Mouse (Mus musculus) Muller cell, postnatal 12 days (primary cell): ENCODE results near the gene Zfp511.

ENCODE experiments used
- DNase-seq: peaks from one replicate; pipeline ENCODE4 v3.0.0-alpha.2; 2015; ENCODE audit errors: inconsistent ontology term

Zfp511 gene

DNA sequence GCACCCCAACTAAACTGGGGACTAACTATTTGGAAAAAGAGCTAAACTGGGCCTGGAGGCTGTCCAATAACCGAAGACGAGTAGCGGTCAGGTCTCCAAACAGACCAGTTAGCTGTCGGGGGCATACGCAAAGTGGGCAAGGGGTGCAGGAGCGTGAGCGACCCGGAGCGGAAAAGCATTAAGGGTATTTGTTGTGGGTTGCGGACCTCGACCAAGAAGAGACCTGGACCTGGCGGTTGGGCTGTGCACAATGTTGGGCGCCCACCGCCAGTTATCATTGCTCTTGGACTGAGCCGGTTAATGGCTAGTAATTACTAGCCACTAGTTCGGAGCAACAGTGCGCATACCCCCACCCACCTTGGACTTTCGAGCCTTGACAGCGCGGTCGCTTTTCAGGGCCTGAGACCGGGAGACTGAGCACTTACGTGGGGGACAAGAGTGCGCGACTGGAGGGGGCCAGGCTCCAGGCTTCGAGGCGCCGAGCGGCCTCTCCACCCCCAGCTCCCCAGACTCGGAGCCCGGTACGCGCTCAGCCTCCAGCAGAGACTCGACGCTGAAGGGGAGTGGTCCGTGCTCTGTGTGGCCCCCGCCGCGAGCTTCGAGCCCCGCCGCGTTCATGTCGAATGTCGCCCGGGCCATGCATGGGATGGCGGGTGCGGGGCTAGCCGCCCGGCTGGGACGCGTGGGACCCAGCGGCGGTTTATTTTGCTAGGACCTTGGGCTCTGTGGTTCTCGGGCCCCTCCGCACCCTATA, 12.3 kb downstream of the Zfp511 start, which contains the start of gene Msx3:
Msx3 (minus strand) TSS at position 729 of the 754 bp plus-strand sequence.
- DNase-seq = no peak

DNA sequence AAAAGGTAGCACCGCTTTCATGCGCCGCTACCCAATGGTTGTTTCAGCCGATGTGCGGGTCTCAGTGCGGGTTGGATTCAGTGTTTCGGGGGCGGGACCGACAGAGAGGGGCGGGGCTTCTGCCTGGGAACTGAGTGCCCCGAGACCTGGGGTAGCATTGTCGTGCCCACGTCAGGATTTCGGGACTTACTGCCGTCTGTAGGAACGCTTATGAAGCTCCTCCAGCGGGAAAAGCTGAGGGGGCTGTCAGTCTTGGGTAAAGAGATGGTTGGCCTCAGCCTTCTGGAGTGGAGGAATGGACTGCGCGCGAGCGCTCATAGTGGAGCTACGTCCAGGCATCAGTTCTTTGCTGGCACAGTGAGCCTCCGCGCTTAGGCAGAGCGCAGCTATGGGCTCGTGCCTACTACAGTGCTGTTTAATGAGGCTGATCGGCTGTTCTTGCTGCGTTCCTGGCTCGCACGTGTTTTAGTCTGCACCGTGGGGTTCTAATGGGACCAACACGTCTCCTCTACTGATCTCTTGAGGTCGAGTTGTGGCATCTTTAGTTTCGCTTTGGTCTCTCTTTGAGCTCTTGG, 13.0 kb downstream of the Zfp511 start:
- DNase-seq = peak; percentile 13

DNA sequence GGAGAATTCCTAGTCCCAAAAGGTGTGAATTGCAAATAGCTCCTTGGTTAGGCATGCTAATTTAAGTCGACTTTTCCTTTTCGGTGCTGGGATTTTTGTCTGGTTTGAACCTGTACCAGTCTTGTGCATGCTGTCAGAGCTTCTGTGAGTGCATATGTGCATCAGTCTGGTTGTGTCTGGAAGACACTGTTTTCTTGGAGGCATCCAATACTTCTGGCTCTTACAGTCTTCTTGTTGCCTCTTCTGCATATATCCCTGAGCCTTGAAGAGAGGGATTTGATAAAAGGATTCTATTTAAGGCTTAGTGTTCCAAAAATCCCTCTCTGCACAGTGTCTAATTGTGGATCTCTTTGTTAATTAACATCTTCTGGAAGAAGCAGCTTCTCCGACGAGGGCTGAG, 17.9 kb downstream of the Zfp511 start:
- no peak for DNase-seq

DNA sequence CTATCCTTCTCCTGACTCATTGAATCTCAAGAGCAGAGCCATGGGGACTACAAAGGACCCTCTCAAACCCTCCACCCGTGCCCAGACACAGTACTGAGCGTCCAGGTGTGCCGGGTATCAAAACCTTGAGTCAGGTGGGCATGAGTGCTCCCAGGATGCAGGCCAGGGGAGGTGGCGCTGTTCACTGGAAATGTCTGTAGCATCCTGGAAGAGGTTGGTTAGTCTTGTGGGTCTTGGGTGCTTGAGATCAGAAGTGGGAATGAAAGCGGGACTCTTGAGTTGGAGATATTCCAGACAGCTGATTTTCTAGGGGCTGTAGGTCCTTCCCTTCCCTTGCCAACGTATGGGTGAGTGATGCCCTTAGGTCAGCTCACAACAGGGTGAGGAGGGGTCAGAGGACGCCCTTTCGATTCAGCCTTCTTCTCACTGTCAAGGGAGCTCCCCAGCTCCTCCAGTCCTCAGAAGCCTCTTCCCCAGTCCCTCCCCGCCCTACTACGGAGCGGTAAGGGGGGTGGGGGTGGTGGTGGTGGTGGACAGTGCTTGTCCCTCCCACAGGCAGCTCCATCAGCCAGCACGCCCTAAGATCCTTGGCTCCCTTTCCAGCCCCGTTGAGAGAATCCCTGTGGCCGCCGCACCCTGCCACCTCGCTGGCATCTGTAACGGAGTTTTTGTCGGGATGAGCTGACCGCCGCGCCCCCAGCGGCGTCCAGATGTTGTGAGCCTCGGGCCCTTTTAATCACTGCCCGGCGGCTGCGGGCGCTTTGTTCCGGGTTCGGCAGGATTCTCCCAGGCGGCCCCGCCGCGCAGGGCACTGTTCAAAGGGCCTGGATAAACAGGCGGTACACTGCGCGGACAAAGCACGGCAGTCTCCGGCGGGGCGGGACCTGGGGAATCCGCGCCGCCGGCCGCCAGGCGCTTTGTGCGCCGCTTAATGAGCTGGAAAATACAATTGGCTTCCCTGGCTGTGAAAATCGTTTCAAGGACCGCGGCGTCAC, 21.5 kb downstream of the Zfp511 start:
- peak; percentile 84 for DNase-seq

DNA sequence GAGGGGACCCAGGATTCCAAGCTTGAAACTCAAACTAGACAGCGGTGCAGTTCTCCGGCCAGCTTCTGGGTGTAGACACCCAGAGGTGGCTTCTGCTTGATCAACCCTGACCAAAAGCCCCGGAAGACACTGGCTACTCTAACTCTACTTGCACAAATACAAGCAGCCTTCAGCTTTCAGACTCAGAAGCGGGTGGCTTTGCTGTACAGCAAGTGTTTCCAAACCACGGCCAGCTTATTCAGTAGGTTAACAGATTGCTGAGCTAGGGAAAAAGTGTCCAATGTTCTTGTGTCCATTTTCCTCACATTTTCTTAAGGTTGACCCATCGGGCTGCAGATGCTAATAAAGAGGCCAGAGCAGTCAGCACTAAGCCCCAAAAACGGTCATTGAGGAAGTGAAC, 22.3 kb downstream of the Zfp511 start:
- no peak for DNase-seq

DNA sequence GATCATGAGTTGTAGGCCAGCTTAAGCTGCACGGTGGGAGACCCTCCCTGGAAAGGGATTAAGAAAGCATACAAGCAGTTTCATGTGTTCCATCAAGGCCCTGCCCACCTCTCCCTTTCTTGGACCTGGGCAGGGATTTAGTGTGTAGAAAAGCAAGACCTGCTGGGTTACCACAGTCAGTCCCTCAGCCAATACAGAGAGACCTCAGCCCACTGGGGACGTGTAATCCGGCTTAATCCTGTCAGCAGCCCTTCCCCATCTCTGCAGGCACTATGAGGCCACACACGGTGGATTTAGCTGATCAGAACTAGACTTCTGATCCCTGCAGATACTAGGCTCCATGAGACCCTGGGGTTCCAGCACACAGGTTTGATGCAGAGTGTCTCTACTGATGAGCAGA, 23.4 kb downstream of the Zfp511 start:
- DNase-seq = no peak

DNA sequence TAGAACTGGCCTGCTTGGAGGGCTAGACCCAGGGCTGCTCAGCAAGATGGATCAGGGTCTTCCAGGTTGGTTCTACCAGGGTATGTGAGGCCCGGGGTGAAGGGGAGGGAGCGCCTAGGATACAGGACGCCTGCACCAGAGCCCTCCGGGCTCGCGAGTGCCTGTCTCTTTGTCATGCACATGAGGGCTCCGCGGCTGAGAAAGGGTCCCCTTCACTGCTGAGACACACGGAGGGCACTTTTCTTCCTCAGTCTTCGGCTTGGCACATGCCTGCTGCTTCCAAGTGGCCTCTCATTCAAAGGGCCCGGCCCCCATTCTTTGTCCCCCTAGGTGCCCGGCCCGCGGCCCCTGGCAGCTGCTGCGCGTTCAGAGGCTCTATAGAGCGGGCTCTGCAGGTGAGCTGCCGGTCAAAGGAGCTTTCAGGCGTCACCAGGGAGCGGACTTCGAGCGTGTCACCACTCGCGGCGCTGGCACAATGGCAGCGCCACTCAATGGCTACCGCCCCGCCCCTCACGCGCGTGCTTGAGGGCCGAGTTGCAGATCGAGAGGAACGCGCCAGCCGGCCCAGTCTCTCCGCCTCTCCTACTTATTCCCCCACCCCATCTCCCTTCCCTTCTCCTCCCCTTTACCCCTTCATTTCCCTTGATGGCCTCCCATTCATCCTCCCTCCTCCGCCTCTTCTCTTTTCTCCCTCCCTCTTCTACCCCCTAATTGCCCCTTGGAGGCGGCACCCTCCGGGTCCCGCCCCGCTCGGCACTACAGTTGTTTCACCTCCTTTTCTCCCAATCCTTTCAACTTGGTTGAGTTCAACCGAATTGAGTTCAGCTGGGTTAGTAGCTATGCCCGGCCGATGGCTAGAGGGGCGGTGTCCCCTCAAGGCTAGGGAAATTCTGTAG, 25.0 kb downstream of the Zfp511 start:
- peak; percentile 42 for DNase-seq

DNA sequence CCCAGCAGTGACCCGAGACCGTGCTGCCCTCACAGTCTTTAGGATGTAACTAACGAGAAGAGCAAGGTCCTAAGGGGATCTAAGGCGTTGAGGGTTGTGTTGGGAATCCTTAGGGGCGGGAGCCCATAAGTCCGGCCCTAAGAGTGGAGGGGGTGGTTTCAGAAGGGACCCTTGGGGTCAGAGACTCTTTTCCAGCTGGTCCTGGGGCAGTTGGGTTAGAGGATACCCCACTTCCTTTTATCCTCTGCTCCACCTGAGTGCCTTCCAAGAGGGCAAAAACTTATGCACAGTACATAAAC, 25.6 kb downstream of the Zfp511 start:
- DNase-seq = no peak

DNA sequence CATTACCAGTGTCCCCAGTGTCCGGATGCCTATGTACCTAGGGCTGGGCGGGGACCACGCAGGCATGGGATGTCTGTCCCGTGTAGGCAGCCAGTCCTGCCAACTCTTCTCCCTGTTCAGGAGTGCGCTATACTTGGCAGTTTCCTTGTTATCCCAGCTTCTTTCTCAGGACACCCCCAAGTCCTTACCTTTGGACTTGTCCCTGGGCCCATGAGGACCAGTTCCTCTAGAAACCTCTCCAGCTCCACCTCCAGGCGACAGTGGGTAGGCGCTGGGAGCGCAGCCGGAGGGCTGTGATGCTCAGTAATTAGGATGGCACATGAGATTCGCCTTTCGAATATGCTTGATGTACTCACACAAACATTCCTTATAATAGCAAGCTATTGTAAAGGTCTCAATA, 26.1 kb downstream of the Zfp511 start:
- DNase-seq = peak; percentile 22

DNA sequence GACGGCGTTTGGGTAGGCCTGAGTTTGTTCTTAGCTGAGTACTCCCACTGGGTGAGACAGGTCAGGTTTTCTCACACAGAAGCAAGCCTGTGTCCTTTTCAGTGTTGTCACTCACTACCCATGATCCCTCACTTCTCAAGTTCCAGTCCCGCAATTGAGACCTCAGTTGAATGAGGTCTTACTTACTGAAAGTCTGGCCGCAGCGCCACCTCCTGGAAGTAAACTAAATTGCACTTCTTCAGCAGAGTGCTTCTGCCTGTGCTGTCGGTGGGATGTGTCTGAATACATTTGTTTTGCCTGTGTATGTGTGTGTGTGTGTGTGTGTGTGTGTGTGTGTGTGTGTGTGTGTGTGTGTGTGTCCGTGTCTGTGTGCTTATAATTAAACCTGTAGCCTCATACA, 26.9 kb downstream of the Zfp511 start:
- DNase-seq = peak; percentile 43

DNA sequence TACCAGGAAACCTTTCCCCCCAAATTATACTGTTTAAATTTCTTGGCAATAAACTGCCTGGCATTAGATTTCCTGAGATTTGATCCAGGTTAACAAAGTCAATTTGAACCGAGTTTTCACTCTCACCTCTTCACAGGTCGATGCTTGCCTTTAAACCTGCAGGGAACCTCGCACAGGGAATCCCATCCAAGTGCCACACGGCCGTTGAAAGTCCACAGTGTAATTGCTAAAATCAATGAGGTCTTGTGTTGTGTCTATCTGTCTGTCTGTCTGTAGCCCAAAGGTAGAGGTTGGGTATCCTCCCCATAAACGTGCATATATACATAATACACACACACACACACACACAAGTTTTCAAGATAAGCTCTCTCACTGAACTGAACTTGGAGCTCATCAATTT, 31.2 kb downstream of the Zfp511 start:
- DNase-seq = no peak

DNA sequence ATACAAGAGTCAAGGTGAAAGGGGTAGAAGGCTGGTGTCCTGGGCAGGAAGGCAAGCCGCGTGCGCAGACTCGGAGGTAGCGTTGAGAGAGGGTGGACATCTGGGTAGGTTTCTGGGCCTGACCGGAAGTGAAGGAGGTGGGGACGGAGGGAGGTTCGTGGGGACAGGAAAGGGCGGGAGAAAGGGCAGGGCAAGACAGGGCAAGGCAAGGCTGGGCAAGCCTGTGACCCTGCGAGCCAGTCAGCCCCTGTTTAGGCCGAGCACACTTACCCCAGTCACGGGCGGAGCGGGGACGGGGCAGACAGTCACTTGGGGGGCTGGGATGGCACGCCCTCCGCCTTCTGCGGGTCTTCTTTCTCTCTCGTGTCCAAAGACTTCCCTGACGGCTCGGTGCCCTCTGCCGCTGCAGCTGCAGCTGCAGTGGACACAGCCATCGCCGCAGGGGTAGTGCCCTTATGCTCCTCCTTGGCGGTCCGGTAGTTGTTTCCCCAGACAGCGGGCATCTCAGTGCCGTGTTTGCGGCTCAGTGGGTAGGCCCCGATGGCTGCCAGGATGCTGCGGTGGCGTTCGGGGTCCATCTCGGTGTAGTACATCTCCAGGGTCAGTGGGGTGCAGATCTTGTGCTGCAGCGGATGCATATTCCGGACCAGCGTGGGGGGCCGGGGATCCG, 34.0 kb downstream of the Zfp511 start:
- no peak for DNase-seq

DNA sequence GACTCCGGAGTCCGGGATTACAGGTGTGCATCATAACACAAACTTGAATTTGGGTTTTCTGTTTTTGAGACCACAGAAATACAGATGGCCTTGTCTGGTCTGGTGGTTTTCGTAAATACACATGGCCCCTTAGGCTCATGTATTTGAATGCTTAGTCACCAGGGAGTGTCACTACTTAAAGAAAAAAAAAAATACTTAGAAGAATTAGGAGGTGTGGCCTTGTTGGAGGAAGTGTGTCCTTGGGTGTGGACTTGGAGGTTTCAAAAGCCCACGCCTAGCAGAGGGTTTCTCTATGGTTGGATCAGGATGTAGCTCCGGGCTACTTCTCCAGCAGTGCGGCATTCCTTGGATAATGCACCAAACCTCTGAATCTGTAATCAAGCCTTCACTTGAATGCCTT, 41.5 kb downstream of the Zfp511 start:
- no peak for DNase-seq

DNA sequence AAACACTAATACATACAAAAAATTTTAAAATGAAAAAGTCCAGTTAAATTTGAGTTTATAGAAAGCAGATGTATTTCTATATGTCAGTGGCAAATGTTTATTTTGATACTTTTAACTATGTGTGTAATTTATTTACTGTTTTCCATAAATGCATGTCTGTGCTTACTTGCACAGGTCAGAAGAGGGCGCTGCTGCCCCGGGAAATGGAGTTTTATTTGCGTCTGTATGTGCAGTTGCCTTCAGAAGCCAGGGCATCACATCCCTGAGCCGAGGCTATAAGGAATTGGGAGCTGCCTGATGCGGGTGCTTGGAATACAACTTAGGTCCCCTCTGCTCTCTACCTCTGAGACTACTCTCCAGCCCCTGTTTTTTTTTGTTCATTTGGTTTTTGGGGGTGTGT, 42.5 kb downstream of the Zfp511 start:
- peak; percentile 66 for DNase-seq

DNA sequence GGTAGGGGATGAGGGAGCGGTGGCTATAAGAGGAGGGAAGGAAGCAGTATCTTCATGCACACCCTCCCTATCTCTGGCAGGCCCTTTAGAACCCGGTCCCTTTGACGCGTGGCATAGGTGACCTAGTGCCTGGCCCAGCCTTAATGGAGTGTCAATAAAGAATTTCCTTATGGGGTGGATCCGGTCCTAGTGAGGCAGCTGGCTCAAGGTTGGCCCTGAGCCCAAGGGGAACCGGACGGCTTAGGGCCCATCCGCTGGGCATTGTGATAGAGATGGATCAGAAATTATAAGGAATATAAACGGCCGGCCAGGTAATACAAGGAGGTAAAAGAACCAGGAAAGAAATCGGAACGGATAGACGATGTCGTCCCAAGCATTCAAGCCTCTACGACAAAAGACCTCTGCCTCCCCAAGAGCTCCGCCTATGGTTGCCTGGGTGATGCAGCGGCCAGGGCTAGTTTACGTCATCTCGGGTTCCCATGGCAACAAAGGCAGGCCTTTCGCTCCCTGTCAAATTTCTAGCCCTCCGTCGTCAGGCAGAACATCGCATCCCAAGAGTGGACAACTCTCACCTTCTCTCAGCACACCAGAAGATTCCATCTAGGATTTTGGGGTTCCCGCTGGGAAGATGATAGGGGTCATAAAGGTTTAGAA, 44.4 kb downstream of the Zfp511 start:
- peak; percentile 77 for DNase-seq

DNA sequence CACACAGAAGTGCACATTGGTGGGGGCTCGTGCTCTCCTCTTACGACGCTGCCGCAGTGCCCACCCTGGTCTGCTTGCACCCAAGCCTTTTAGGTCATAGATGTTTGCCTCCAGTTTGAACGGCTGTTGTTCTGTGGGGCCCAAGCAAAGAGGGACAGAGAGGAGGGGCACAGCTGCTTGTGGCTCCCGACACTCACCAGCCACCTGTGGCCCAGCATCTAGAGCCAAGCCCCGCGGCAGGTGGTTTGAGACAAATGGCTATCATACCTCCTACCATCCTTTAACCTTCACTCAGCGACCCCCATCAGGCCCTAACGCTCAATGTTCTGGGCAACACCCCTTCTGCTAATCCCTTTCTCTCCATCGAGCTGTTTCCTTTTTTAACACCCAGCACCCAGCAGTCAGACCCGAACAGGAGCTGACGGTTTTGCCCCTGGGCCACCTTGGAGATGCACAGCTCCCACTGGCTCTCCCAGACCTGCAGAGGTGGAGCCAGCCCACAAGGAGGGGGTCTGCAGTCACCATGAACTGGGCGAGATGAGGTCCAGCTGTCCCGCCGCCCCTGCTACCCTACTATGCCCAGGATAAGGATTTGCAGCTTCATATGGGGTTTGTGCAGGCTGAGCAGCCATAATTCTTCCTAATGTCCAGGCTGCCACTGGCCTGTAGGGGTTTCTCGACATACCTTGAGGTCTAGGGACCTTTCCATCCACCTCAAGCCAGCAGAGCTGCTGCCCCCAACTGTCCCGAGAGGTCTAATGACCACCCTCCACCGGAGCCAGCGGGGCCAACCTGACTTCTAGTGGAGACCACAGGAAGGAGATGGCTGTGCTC, 45.4 kb downstream of the Zfp511 start:
- DNase-seq = no peak

DNA sequence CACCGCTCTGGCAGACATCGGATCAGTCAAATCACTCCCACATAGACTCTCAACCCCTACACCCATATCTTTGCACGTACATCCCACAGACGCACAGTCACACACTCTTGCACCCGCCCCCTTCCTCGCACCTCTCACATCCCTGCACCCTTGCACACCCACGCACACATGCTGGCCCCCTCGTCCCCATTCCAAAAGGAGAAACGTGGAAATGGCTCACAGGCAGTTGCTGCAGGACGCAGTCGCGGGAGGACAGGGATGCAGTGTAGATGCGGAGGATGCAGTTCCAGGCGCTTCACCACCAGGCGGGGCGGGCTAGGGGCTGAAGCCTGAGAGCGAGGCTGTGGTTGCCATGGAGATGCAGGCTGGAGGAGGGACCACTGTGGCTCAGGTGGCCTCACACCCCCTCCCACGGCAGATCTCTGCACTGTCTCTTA, 46.1 kb downstream of the Zfp511 start, which contains the start of gene Caly:
Caly (minus strand) TSS at position 307 of the 437 bp plus-strand sequence.
- peak; percentile 58 for DNase-seq
